Mouse (Mus musculus): Measurements from ENCODE around the gene Alkbh8. TPM values are rescaled to one million over a fixed set of nuclear protein-coding genes. Genes with fewer than 3 reads are reported as not detected.
"Not testable (repeated sequence)": the region's sequence is repeated elsewhere in the genome, so short reads cannot be mapped to it uniquely, and the experiment has no call there.

Alkbh8 gene
- polyA plus RNA-seq, 1 experiment, result 0.61 TPM

GRCm38 (mm10) chr9:3330737-3331384 is 4.1 kb upstream of the Alkbh8 start:
- WGBS, result 88% methylated on average over 3 of the region's 3 CpGs
- no peaks in the 10 kb centered on the region for H3K27me3 ChIP-seq (ENCODE audit: control insufficient read depth, insufficient read depth, low read length)
- no peak for TF ChIP-seq CTCF (IDR thresholded peaks at IDR 0.05; ENCODE audit: extremely low read depth, insufficient read length, insufficient replicate concordance, low read depth, low read length)
- TF ChIP-seq POLR2A (IDR thresholded peaks at IDR 0.05; ENCODE audit: low read depth, low read length), result no peak
- no peak overlapping the region for H3K4me3 ChIP-seq (ENCODE audit: low read depth, low read length)
- no peaks in the 10 kb centered on the region for H3K36me3 ChIP-seq (ENCODE audit: control insufficient read depth, insufficient read depth, low read length)
- H3K27ac ChIP-seq (ENCODE audit: insufficient read depth, low read depth, low read length), result no peak overlapping the region
- H3K4me1 ChIP-seq (ENCODE audit: control insufficient read depth, insufficient read depth, insufficient read length, low read length), result peaks cover 5% of the 10 kb centered on the region; the same call in 1 of the 2 replicates

DNA sequence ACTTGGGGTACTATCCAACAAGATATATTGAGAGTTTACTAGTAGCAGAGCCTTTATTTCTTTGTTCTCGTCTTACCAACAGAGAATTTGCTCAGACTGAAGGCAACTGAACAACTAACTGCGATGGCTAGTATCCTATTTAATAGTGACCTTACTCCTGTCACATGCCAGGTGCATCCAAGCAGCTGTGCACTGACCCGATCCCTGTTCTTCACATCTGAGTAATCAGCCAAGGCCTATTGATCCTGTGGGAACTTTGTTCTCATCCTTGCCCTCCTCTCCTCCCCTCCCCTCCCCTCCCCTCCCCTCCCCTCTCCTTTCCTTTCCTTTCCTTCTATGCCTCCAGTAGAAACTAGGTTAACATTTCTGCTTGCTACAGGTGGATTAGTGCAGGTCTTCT is 1.7 kb downstream of the Alkbh8 start:
- no peak for TF ChIP-seq POLR2A (IDR thresholded peaks at IDR 0.05; ENCODE audit: low read depth, low read length)
- TF ChIP-seq CTCF (IDR thresholded peaks at IDR 0.05; ENCODE audit: extremely low read depth, insufficient read length, insufficient replicate concordance, low read depth, low read length), result no peak
- no peaks in the 10 kb centered on the region for H3K4me1 ChIP-seq (ENCODE audit: control insufficient read depth, insufficient read depth, insufficient read length, low read length)
- H3K4me3 ChIP-seq (ENCODE audit: low read depth, low read length), result no peak overlapping the region
- peaks cover 7% of the 10 kb centered on the region; the same call in 1 of the 2 replicates for H3K36me3 ChIP-seq (ENCODE audit: control insufficient read depth, insufficient read depth, low read length)
- H3K27me3 ChIP-seq (ENCODE audit: control insufficient read depth, insufficient read depth, low read length), result no peaks in the 10 kb centered on the region
- H3K27ac ChIP-seq (ENCODE audit: insufficient read depth, low read depth, low read length), result no peak overlapping the region
- WGBS, result 75% methylated on average over 3 of the region's 3 CpGs

DNA sequence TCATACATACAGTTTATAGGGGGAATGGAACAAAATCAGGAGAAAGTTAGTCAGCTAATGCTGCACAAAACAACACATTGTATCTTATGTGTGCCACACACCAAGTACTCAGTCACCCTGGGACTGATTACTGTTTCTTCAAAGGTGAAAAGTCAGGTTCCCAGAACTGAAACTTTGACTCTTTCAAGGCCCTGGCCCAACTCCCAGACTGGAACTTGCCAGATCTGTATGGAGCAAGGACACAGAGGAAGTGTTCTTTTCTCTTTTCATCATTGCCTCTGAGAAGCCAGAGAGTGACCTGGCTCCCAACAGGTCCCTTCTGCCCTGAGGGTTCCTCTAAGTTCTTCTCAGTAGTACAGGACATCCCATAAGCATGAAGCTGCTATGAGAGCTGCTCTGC is 10.2 kb downstream of the Alkbh8 start:
- H3K4me1 ChIP-seq (ENCODE audit: control insufficient read depth, insufficient read depth, insufficient read length, low read length), result no peaks in the 10 kb centered on the region
- no peak overlapping the region for H3K27ac ChIP-seq (ENCODE audit: insufficient read depth, low read depth, low read length)
- H3K27me3 ChIP-seq (ENCODE audit: control insufficient read depth, insufficient read depth, low read length), result no peaks in the 10 kb centered on the region
- peaks cover 16% of the 10 kb centered on the region for H3K36me3 ChIP-seq (ENCODE audit: control insufficient read depth, insufficient read depth, low read length)
- TF ChIP-seq POLR2A (IDR thresholded peaks at IDR 0.05; ENCODE audit: low read depth, low read length), result no peak
- no peak for TF ChIP-seq CTCF (IDR thresholded peaks at IDR 0.05; ENCODE audit: extremely low read depth, insufficient read length, insufficient replicate concordance, low read depth, low read length)
- H3K4me3 ChIP-seq (ENCODE audit: low read depth, low read length), result no peak overlapping the region

DNA sequence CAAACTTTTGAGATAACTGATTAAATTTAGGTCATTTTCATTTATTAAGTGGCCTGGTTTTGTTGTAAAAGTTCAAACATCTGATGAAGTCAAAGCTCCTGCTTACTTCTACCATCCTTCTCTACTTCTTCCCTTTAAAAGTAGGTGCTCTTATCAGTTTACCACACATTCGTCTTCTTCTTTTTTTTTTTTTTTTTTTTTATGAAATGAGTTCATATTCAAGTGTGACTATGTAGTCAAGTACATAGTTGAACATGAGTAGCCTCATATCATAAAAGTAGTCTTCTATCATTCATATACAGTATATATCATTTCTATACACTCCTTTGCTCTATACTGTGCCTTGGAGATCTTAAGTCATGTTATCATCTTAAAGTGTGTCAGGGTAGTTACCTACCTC is 11.0 kb downstream of the Alkbh8 start:
- peaks cover 22% of the 10 kb centered on the region for H3K36me3 ChIP-seq (ENCODE audit: control insufficient read depth, insufficient read depth, low read length)
- H3K27me3 ChIP-seq (ENCODE audit: control insufficient read depth, insufficient read depth, low read length), result no peaks in the 10 kb centered on the region
- no peak overlapping the region for H3K27ac ChIP-seq (ENCODE audit: insufficient read depth, low read depth, low read length)
- WGBS, result 60% methylated on average over 1 of the region's 1 CpGs
- no peaks in the 10 kb centered on the region for H3K4me1 ChIP-seq (ENCODE audit: control insufficient read depth, insufficient read depth, insufficient read length, low read length)
- H3K4me3 ChIP-seq (ENCODE audit: low read depth, low read length), result no peak overlapping the region
- TF ChIP-seq POLR2A (IDR thresholded peaks at IDR 0.05; ENCODE audit: low read depth, low read length), result no peak
- no peak for TF ChIP-seq CTCF (IDR thresholded peaks at IDR 0.05; ENCODE audit: extremely low read depth, insufficient read length, insufficient replicate concordance, low read depth, low read length)

GRCm38 (mm10) chr9:3350056-3350455 is 15.1 kb downstream of the Alkbh8 start:
- no peaks in the 10 kb centered on the region for H3K4me1 ChIP-seq (ENCODE audit: control insufficient read depth, insufficient read depth, insufficient read length, low read length)
- no peak for TF ChIP-seq CTCF (IDR thresholded peaks at IDR 0.05; ENCODE audit: extremely low read depth, insufficient read length, insufficient replicate concordance, low read depth, low read length)
- TF ChIP-seq POLR2A (IDR thresholded peaks at IDR 0.05; ENCODE audit: low read depth, low read length), result no peak
- WGBS, result 64% methylated on average over 1 of the region's 1 CpGs

GRCm38 (mm10) chr9:3376323-3376722 is 41.4 kb downstream of the Alkbh8 start:
- 52% methylated on average over 1 of the region's 1 CpGs for WGBS
- H3K27ac ChIP-seq (ENCODE audit: insufficient read depth, low read depth, low read length); H3K27me3 ChIP-seq (ENCODE audit: control insufficient read depth, insufficient read depth, low read length); H3K4me1 ChIP-seq (ENCODE audit: control insufficient read depth, insufficient read depth, insufficient read length, low read length); H3K4me3 ChIP-seq (ENCODE audit: low read depth, low read length); H3K36me3 ChIP-seq (ENCODE audit: control insufficient read depth, insufficient read depth, low read length): not testable (repeated sequence)

More at GRCm38 (mm10) chr9:3350056-3350455, 15.1 kb downstream of the Alkbh8 start:
- H3K36me3 ChIP-seq (ENCODE audit: control insufficient read depth, insufficient read depth, low read length), result peaks cover 26% of the 10 kb centered on the region
- H3K27ac ChIP-seq (ENCODE audit: insufficient read depth, low read depth, low read length), result no peak overlapping the region
- H3K4me3 ChIP-seq (ENCODE audit: low read depth, low read length), result no peak overlapping the region
- H3K27me3 ChIP-seq (ENCODE audit: control insufficient read depth, insufficient read depth, low read length), result no peaks in the 10 kb centered on the region

- WGBS, result under 1% methylated on average over 28 of the region's 28 CpGs
- H3K4me1 ChIP-seq (ENCODE audit: control insufficient read depth, insufficient read depth, insufficient read length, low read length), result no peaks in the 10 kb centered on the region
- TF ChIP-seq CTCF (IDR thresholded peaks at IDR 0.05; ENCODE audit: extremely low read depth, insufficient read length, insufficient replicate concordance, low read depth, low read length) (peak; percentile 48; the same call in 1 of the 2 replicates), POLR2A (IDR thresholded peaks at IDR 0.05; ENCODE audit: low read depth, low read length) (peak; percentile 40; the same call in 1 of the 2 replicates)
- peak within 1 kb of the TSS; percentile 66 for H3K4me3 ChIP-seq (ENCODE audit: low read depth, low read length)
- H3K27ac ChIP-seq (ENCODE audit: insufficient read depth, low read depth, low read length), result peak within 1 kb of the TSS; percentile 88
- no peaks in the 10 kb centered on the region for H3K36me3 ChIP-seq (ENCODE audit: control insufficient read depth, insufficient read depth, low read length)
- no peaks in the 10 kb centered on the region for H3K27me3 ChIP-seq (ENCODE audit: control insufficient read depth, insufficient read depth, low read length)
These were observed 68.6 kb downstream of the Alkbh8 start, which contains the start of gene Cwf19l2 for GRCm38 (mm10) chr9:3403251-3404208. Gene Cwf19l2 (plus strand): TSS chr9:3403592.
